Mouse (Mus musculus) mouse trophoblast stem cell (cell line): ENCODE results near the gene Zfand2b.

Experiments used
- in situ Hi-C, 2 experiments: fragments of 300-500 bp; cut with MseI, MboI; formaldehyde crosslinking; loops; 2 replicates in 1 of 2; 3 replicates in 1 of 2; pipeline ENCODE4 v1.15.1; 2025

Zfand2b gene

GRCm38 (mm10) chr1:75159540-75160255 lies 8.7 kb upstream of the Zfand2b start:
- in situ Hi-C loops = no loop called here

- in situ Hi-C loops = no loop called here
These were observed 8.2 kb upstream of the Zfand2b start for GRCm38 (mm10) chr1:75160256-75160617.

DNA sequence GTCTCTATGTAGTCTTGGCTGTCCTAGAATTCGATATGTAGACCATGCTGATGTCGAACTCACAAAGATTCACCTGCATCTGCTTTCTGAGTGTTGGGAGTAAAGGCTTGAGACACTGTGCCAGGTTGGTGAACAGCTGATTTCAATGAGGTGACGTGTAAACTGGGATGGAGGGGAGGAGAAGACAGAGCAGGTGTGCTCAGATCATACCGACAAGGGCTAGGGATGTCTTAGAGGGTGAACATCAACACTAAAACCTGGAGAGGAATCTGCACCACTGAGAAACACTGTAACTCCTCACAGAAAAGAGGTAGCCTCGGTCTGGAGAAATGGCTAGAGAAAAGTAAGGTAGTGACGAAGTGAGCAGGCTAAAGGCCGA lies 364 bp upstream of the Zfand2b start:
- in situ Hi-C loops = no loop called here

- in situ Hi-C loops = no loop called here
These were observed 11.1 kb downstream of the Zfand2b start for GRCm38 (mm10) chr1:75179334-75180104.

- in situ Hi-C loops = no loop called here
These were observed 11.7 kb downstream of the Zfand2b start, which contains the start of gene Abcb6 for GRCm38 (mm10) chr1:75180105-75180590. Gene Abcb6 (minus strand): TSS chr1:75180392.

- in situ Hi-C loops = no loop called here
These were observed 12.3 kb downstream of the Zfand2b start for GRCm38 (mm10) chr1:75180741-75181140.

DNA sequence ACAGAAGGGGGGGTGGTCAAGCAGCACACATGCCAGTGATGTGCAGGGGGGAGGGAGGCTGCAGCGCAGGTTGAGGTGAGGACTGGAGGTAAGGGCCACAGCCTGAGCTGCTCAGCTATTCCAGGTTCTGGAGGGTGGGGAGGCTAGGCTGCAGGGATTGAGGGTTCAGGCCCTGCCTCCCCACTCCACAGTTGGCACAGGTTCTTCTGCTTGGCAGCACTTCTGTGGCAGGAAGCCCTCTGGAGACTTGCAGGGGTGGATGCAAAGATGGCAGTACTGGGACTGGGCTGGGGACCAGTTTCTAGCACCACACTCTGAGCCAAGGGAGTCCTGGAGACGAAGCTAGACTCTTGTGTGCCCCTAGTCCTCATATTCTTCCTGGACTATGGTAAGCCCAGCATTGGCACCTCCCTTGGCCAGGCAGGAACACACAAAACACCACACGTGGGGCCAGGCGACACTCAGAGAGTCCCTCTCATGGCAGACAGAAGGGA lies 13.0 kb downstream of the Zfand2b start:
- in situ Hi-C loops = no loop called here

DNA sequence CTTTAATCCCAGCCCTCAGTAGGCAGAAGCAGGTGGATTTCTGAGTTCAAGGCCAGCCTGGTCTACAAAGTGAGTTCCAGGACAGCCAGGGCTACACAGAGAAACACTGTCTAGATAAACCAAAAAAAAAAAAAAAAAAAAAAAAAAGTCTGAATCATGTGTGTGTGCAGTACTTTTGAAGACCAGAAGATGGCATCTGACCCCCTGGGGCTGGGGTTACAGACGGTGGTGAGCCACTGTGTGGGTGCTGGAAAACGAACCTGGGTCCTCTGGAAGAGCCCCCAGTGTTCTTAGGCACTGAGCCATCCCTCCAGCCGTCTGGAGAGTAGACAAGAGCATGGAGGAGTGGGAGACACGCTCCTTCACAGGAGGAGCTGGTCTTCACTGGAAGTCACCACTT lies 13.7 kb downstream of the Zfand2b start:
- in situ Hi-C loops = no loop called here

GRCm38 (mm10) chr1:75185495-75185894 lies 17.0 kb downstream of the Zfand2b start:
- in situ Hi-C loops = no loop called here

- in situ Hi-C loops = no loop called here
These were observed 18.7 kb downstream of the Zfand2b start for GRCm38 (mm10) chr1:75187126-75187525.

DNA sequence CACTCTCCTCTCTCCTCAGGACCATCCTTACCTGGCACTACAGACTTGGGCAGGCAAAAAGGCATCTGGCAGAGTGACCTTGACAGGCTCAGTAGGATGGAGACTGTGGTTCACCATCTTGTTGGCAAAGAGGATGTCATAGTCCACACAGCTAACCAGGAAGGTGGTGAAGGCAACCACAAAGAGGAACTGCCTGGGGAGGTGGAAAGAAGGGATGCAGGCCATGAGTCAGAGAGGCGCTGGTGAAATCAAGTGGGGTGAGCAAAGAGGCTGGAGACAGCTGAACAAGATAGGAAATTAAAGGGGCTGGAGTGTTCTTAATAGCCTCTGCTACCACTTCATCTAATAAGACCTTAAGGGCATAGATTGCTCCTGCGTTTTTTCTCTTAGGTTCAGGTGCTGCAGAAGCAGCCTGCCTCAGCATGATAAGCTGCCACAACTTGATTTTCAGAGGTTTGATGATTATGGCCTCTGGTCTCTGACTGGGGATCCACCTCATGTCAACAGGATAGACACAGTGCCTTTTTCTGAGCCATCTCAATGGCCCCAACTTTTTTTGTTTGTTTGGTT lies 19.6 kb downstream of the Zfand2b start:
- in situ Hi-C loops = no loop called here

GRCm38 (mm10) chr1:75190577-75190976 lies 22.1 kb downstream of the Zfand2b start:
- in situ Hi-C loops = no loop called here

DNA sequence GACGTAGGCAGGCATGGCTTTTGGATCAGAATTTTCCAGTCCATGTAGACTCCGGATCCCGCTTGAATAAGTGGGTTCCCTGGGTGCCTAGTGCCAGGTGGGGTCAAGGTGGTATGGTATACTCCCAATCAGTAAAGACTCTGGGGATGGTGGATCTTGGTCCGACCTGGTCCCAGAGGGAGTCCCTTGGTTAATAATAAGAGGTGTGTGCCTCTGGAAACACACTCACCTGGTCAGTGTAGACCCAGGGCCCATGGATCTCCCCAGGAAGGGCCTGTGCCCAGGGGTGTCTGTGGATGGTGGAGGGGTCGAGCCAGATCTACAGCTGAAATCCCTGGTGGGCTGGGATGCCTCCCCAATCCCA lies 22.8 kb downstream of the Zfand2b start:
- in situ Hi-C loops = no loop called here

DNA sequence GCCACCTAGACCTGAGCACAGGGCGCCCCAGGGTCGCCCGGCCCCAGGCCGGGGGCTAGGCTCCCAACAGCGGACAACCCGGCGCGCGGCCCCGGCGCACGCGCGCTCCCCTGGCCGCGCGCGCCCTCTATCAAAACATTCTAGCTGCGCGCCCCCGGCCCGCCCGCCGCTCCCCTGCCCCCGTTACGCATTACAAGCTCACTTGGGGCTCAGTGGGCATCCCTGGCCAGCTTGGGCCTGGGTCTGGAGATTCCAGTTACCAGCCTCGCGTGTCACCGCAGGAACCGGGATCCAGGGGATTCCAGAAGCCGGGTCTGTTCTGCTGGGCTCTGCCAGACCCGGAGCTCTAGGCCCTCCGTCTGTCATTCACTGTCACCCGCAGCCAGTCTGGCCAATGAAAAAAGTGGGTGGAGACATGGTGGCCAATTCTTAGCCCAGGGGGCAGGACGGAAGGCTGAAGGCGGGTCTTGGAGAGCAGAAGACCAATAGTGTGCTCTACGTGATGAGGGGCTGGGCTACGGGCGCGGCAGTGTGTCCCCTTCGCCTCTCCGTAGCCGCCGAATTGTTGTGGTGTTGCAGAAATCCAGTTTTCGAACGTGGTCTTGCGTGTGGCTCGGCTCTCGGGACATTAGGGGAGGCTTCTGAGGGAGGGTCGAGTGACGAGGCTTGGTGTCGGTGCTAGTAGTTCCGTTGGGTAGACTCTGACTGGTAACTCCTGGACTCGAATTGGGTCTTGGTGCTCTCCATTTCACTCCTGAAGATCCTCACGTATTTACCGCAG lies 23.4 kb downstream of the Zfand2b start, which contains the start of the genes Ankzf1 and Atg9a:
TSS of gene Ankzf1 (plus strand) at position 530 of the 781 bp plus-strand sequence.
TSS of gene Atg9a (minus strand) at position 575 of the 781 bp plus-strand sequence.
- in situ Hi-C loops = no loop called here

DNA sequence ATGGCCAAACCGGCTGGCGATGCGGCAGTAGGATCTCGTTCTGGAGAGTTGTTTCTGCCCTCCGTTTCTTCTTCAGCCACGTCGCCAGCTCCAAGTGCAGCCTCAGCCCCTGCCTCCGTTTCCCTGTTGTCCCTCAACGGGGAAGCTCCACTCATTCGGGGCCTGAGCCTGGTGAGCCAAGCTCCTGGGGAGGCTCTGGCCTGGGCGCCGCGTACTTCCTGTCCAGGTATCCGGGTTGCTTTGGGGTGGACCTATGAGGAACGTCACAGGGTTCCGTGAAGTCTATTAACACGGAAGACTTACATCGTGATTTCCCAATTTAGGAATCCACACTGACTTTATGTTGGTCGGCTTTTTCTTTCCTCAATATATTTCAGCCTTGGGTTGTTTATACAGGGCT lies 24.0 kb downstream of the Zfand2b start:
- in situ Hi-C loops = no loop called here

DNA sequence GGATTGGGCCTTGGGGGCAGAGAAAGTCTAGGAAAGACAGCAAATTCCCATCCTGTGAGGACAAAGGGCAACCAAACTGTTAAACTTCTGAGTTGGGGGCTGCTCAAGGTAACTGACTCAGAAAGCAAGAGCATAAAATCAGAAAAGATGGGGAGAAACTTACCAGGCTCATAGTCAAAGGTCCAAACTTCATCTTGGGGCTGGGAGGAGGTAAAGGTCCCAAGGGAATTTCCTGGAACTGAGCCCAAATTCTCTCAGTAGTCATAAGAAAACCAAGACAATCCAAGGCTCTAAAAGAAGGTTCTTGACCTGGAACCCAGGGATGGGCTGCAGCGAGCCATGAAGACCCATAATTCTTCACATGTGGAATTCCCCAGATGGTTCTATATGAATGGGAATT lies 32.8 kb downstream of the Zfand2b start:
- in situ Hi-C loops = no loop called here

DNA sequence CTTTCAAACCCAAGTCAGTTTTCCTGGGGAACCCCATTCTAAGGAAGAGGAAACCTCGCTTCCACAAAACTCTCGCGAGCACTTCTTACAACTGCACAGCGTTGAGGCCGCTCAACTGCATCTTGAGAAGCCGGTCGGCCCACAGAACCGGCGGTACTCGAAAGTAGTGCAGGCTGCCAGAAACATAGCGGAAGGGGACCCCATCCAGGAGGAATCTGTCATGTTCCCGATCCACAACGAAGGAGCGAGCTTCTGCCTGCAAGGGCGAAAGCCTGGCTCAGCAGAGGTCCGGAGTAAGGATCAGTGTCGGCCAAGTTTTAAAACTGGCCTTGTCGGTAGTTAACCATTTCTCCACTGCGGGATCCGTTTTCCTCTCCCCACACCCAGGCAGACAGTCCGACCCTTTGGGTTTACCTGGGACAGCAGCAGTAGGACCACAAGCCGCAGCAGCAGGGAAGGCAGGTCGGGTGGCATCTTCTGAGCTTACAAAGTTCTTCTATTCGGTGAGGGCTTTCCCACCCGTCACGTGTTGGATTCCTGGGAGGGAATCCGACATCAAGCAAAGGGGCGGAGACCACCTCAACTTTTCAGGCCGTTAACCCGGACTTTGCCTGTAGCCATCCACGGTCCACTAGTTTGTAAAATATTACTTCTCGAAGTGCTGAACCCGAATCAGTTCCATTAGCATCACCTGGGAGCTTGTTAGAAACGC lies 40.7 kb downstream of the Zfand2b start:
- in situ Hi-C loops = no loop called here

DNA sequence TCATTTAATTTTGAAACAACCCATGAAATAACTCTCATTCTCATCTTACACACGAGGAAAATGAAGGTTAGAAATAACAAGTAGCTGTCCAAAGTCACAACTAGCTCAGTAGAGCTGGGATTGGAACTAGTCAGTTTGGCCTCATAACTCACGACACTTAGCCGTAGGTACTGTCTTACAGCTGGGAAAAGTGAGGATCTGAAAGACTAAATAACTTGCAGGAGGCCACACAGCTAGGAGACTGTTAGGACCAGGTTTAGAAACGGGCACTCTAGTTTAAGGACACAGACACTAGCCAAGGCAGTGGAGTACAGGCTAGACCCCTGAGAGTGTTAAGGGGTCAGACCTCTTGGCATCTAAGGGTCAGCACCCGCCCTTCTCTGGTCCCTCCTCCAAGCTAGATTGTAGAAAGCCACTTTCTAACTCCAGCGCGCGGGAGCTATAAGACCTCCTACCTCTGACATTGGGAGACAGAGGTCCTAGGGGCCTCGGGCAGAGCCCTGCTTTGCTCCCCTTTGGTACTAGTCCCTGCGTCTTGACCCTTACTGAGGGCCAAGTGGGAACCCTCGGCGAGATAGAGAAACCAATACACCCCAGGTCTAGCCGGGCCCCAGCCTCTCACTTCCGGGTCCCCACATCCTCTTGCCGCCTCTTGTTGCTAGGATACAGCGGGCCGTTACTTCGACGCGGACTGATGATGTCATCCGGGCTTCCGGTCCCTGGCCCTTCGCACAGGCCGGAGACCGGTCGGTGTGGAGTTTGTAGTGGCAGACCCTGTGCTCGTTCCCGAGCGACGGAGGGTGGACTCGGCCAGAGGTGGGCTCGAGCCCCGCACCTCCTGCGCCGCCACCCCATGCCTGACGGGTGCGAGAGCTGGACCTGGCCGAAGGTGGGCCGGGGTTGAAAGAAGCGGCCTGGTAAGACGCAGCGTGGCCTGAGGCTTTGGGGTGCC lies 42.0 kb downstream of the Zfand2b start, which contains the start of the genes Glb1l and Stk16:
TSS of gene Glb1l (minus strand) at position 678 of the 952 bp plus-strand sequence.
TSS of gene Stk16 (plus strand) at position 703 of the 952 bp plus-strand sequence.
- in situ Hi-C loops = no loop called here

GRCm38 (mm10) chr1:75211141-75211708 lies 42.8 kb downstream of the Zfand2b start:
- in situ Hi-C loops = no loop called here
